Mouse (Mus musculus) small intestine, adult 2 months (tissue): ENCODE results near the gene Dazap1.

Experiments used
- CTCF ChIP-seq: fragments of 200-500 bp; IDR thresholded peaks from 2 replicates; pipeline ENCODE4 v1.5.1; 2012; ENCODE audit warnings: low read depth, mild to moderate bottlenecking, control low read depth, inconsistent platforms, low read length, moderate library complexity, mixed read lengths; ENCODE audit not compliant: insufficient replicate concordance, insufficient read length; ENCODE audit errors: extremely low read depth
- POLR2A ChIP-seq: fragments of 200-500 bp; IDR thresholded peaks from 2 replicates; pipeline ENCODE4 v1.6.1; 2012; ENCODE audit warnings: low read depth, mild to moderate bottlenecking, control low read depth, inconsistent platforms, low read length, moderate library complexity

- TF ChIP-seq CTCF: no peak
- TF ChIP-seq POLR2A: no peak
These were observed 26.8 kb downstream of the Dazap1 start for GRCm38 (mm10) chr10:80288097-80288496.
